Mouse (Mus musculus) adrenal gland, adult 8-10 months (tissue): Measurements from ENCODE around the gene Zfp148. TPM values are rescaled to one million over a fixed set of nuclear protein-coding genes. Genes with fewer than 3 reads are reported as not detected.

ENCODE experiments used
- DNase-seq: peaks from one replicate; pipeline ENCODE4 v3.0.0; 2022
- total RNA-seq, 4 experiments: library from RNA; stranded (reverse); gene quantifications; 2 replicates each; pipeline ENCODE4 v1.2.4; 2022

Gene Zfp148
- 10 to 100 TPM; 52.2 to 82.0 (median 73.8) TPM for total RNA-seq

DNA sequence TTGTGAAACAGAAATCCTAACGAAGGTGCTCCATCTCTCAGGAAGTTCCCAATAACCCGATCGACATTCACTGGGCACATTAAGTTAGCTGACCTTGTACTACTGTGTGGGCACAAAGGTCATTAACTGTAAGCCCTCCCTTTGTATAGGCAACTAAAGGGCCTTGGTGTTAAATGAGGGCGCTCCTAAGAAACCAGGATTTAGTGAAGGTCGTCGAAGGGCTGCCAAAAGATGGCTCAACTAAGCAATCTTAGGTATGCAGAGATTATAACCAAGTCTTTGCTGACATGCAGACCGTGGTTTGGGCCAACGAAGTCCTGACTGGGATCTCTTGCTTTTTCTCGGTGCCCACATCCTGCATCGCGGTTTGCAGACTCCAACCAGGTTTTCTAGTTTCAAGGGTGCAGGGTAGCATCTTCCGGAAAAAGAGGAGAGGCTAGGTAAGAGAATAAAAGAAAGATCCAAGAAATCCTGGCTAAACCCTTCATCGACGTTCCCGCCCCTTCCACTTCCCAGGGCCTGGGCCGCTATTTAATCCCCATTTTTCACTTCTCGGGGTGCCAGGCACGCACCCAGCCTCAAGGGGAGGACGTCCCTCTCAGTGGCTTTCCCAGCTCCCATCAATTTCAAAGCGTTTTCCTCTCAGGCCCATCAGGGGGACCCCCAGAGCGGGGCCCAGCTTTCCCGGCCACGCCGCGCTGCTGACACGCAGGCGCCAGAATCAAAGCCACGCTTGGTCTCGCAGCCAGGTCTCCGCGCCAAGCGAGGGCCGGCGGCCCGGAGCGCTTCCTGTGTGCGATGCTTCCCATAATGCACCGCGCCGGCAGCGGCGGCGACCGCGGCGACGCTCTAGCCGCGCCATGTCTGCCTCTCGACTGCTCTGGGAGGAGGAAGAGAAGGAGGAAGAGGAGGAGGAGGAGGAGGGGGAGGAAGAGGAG, at the start of gene Zfp148:
Zfp148 (plus strand) TSS at position 893 of the 938 bp plus-strand sequence.
- DNase-seq, result peak; percentile 85

GRCm38 (mm10) chr16:33333015-33333414, 47.6 kb upstream of the Zfp148 start:
- no peak for DNase-seq

- peak; percentile 45 for DNase-seq
Observed at GRCm38 (mm10) chr16:33337177-33337576, 43.5 kb upstream of the Zfp148 start.

DNA sequence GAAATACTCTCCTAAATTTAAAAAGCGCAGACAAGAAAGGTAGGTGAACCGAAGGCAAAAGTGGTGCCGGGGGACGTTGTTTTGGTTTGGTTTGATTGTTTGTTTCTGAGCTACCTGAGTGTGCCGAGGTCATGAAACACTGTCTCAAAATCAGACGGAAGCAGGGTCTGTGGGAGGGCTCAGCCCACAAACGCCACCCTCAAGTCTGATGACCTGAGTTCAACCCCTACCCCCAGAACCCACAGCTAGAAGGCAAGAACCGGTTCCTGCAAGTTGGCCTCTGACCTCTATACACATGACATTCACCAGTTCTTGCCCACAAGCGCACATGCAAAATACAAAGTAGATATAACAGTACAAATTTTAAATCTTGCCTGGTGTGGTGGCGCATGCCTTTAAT, 43.0 kb upstream of the Zfp148 start:
- no peak for DNase-seq

DNA sequence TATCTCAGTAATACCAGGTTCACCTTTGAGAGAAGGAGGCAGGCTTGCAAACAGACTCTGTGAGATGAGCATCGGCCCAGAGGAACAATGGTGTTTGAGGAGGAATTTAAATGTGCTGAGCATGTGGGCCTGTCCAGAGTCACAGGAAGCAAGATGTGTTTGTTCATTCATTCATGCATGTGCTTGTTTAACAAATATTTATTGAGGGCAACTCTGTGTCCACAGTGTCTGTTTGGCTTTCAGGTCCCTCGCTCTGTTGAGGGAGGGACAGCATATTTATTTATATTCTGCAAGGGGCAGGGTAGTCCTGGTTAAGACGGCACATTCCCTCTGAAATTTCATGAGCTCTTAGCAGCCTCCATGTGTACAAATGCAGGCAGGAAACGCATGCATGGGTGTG, 42.1 kb upstream of the Zfp148 start:
- no peak for DNase-seq

DNA sequence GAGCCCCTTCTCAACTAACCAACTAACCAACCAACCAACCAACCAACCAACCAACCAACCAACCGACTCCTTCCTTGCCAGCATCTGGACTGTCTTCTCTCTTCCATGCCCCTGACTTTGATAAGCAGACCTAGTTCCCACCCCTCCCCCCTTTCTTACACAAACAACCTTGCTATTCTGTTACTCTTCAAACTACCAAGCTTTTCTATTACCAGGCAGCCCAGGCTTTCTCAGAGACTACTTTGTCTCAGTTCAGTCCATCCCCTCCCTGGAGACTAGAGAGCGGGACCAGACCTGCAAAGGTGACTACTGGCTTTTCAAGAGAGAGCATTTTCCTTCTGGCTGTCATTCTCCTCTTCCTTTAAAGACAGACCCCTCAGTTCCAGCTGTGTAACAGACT, 41.2 kb upstream of the Zfp148 start:
- DNase-seq, result no peak

GRCm38 (mm10) chr16:33342356-33342755, 38.3 kb upstream of the Zfp148 start:
- DNase-seq, result no peak

DNA sequence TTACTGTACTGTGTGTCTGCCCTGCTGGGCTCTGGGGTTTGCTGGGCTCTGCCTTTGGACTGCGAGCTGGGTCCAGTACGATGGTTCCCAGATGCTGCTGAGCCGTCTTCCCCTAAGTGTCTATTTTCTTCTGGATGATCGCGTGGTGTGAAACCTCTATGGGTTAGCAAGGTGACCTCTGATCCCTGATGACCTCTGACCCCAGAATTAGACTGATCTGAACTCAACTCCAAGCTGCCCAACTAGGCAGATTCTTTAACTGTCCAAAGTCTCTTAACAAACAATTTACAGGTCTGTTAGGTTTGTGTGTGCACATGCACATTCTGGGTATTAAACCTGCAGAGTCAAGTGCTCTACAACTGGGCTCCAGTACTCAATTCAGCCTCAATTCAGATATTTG, 37.5 kb upstream of the Zfp148 start:
- no peak for DNase-seq

- no peak for DNase-seq
Observed at GRCm38 (mm10) chr16:33343601-33344000, 37.0 kb upstream of the Zfp148 start.

DNA sequence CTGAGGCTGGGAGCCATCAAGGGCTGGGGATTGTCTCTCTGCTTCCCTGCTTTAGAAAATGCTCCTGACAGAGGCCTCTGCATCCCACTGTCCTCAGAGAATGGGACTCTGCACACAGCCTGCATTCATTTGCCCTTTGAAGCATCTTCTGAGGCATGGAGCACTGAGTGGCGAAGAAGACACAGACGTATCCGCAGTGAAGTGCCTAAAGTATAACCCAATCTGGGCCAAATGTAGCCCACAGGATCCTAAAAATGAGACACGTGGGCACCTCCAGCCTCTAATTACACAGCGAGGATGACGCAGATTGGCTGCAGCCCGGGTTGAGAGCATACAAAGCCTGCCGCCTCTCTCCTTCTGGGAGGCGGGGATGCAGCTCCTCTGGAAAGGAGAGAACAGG, 36.3 kb upstream of the Zfp148 start:
- no peak for DNase-seq

GRCm38 (mm10) chr16:33344875-33345274, 35.8 kb upstream of the Zfp148 start:
- peak; percentile 40 for DNase-seq

DNA sequence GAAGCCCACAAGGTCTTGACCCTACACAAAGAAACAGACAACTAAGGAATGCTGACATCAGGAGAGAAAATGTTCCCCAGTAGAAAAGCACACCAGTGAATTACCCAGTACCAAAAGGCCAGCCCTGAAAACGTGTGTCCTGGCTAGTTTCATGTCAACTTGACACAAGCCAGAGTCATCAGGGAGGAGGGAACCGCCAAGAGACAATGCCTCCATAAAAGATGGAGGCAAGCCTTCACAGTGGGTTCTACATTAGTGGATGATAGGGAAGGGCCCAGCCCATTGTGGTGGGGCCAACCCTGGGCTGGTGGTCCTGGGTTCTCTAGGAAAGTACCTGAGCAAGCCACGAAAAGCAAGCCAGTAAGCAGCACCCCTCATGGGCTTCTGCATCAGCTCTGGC, 34.3 kb upstream of the Zfp148 start:
- no peak for DNase-seq

- no peak for DNase-seq
Observed at GRCm38 (mm10) chr16:33347134-33347533, 33.5 kb upstream of the Zfp148 start.

- DNase-seq, result no peak
Observed at GRCm38 (mm10) chr16:33357805-33358204, 22.8 kb upstream of the Zfp148 start.

DNA sequence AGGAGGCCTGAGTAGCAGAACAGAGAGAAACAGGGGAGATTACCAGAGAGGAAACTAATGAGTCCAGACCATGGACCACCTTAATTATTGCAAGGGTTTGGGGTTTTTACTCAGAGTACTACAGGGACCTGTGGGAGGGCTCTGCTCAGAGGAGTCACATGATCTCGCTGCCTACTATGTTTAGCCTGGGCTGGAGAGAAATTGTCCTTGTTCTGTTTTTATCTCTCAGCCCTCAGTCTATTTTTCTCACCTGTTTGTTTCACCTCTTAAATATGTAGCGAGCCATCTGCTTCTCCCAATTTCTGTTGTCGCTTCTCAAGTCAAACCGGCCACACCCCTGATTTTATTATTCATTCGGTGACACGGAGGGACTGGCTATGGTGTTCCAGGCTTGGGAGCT, 14.9 kb upstream of the Zfp148 start:
- DNase-seq, result no peak

- DNase-seq, result no peak
Observed at GRCm38 (mm10) chr16:33368632-33369031, 12.0 kb upstream of the Zfp148 start.

DNA sequence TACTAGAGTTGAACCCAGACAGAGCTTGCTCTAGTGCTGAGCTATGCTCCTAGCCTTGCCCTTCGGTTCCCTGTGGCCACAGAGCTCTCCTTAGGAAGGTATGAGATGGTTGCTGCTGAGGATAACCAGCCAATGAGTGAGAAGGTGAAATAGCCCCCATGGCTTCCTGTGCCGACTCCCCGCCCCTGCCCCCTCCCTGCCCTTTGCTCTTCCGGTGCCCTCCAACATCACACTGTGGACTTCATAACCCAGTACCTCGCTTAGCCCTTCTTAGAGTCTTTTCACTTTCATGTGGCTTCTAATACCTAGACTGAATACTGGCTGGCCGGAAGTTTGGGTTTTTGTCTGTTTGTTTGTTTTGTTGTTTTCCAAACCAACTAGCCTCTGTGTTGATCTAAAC, 9.8 kb upstream of the Zfp148 start:
- no peak for DNase-seq

DNA sequence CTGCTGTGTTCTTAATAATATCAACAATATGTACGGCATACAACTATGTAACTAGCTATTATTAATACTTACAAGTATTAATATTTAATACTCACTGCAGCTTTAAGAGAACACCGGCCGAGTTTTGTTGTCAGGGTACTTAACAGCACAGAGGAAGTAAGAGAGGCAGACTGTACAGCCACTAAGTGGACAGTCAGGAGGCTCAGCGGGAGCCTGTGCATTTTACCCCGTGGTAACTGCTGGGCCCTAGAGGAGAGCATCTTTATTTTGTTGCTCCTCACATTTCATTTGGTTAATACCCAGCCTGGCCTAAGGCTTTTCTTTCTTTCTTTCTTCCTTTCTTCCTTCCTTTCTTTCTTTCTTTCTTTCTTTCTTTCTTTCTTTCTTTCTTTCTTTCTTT, 8.0 kb upstream of the Zfp148 start:
- no peak for DNase-seq

GRCm38 (mm10) chr16:33373326-33373725, 7.3 kb upstream of the Zfp148 start:
- DNase-seq, result no peak

- no peak for DNase-seq
Observed at GRCm38 (mm10) chr16:33376266-33376665, 4.4 kb upstream of the Zfp148 start.

DNA sequence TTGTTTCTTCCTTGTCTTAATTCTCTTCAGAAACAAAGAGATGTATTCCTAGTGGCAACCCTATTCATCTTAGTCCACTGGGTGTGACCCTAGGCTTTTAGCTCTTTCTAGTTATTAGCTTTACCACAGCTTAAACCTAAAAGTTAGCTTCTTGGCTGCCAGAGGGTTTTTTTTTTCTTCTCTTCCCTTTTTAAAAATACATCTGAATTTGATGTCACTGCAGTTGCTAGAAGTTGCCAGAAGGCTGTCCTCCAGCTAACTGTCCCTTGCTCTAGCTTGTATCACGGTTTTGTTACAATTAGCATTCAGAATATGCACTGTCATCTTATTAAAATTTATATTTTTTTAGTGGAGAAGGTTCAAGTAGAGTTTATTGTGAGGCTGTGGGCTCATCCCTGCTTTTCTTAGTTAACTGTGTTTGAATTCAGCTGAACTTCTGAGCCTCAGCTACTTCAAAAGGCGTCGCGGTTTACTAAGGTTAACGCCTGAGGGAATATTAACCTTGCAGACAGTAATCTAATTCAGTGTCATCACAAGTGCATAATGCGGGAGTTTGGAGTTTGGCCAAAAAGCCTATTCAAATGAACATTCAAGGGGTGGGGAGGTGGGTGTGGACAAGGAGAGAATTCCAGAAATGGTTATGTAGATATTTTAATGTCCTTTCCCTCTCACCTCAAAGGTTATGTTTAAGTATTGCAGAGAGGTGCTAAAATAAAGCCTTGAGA, 1.3 kb upstream of the Zfp148 start:
- DNase-seq, result no peak

DNA sequence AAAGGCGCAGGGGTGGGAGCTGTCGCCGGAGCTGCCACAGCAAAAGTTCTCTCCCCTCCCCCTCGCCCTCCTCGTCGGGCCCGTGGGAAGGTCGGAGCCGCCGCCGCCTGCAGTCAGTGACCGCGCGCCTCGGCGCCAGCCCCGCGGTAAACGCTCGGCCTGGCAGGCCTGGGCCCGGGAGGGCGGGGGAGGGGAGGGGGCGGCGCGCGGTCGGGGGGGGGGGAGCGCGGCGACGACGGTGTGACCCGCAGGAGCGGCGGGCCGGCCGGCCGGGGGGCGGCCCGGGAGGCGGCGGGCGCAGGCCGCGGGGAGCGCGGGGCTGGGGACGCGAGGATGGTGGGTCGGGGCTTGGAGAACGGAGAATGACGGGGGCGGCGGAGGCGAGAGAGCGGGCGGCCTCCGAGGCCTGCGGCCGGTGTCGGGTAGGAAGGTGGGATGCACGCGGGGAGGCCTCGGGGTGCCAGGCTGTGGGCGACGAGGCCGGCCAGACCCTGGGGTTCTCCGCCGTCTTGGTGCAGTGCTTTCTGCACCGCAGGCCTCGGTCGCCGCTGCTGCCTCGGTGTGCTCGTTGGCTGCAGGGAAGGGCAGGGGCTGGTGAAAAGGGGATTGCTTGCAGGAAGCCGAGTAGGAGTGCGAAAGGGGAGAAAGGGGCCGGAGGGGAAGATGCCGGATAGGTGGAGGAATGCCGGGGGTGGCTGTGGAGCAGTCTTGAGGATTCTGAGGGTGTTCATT, 412 bp downstream of the Zfp148 start:
- peak; percentile 30 for DNase-seq

- DNase-seq, result no peak
Observed at GRCm38 (mm10) chr16:33381614-33382245, 1.1 kb downstream of the Zfp148 start.
